Mouse (Mus musculus): Measurements from ENCODE around the gene Ryr3. TPM values are rescaled to one million over a fixed set of nuclear protein-coding genes. Genes with fewer than 3 reads are reported as not detected.

Ryr3 gene
- polyA plus RNA-seq, 1 experiment from 2014 or later = 0.19 TPM

DNA sequence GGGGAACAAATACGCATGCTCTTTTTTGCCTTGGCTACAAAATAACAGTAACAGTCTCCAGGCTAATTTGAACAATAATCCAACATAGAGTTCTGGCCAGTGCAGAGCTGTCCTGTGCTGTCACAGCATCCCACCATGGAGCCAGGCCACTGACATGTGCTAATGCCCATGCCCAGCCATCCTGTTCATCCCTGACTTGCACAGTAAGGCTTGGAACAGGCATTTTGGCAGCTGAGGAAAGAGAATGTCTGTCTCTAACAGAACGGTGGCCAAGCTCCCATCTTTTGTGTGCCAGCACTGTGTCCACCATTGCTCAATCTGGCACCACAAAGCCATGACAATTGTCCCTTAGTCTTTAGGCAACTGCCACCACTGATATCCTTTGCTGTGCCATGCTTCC lies 200.7 kb downstream of the Ryr3 start:
- Histone ChIP-seq H3K36me3 (ENCODE audit: control insufficient read depth, insufficient read depth) (no peaks in the 10 kb centered on the region), H3K27me3 (ENCODE audit: control insufficient read depth, insufficient read depth, low read depth, low read length) (no peaks in the 10 kb centered on the region), H3K27ac (ENCODE audit: low read length) (no peak overlapping the region), H3K9me3 (replicated peaks; ENCODE audit: control insufficient read depth, low read length) (no peaks in the 10 kb centered on the region), H3K4me3 (ENCODE audit: low read depth, low read length) (no peak overlapping the region), H3K9ac (ENCODE audit: low read depth, low read length) (no peak overlapping the region), H3K4me1 (ENCODE audit: control insufficient read depth, low read depth, low read length) (no peaks in the 10 kb centered on the region), H3K4me2 (ENCODE audit: low read depth, low read length) (no peak overlapping the region)
- 63% methylated on average over 2 of the region's 2 CpGs for WGBS (ENCODE audit: insufficient replicate concordance)
- no peak for ATAC-seq (ENCODE audit: low read depth)

DNA sequence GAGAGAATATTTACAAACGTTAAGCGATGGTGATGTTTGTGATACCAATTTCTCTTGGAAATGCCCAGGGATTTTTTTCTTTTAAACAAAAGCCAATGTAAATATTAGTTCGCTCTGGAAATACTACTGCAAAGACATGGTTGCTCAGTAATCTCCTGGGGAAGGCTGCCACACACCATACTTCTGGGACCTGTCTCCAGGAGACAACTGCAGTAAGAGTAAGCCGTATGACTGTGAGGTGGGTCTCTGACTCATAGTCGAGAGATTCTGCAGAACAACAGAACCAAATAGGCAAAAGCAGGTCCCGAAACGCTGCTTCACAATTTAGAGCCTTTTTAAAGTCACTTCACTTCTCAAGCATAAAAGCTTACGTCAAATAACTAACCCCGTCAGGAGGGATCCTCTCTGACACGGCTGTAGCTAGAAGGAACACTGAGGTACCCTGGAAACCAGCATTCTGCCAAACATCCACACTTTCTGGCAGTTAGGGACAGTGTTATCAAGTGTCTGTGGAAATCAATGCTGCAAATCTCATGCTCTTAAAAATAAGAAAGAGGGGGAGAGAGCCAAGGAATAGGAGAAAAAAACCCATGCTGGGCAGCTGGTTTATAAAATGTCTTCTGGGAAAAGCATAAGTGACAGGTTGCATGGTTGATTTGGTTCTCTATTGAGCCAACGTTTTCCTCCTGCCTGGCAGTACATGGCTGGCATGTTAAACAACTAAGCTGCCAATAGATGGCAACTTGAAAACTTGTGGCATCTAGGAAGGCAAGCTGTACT lies 207.7 kb downstream of the Ryr3 start:
- ATAC-seq (ENCODE audit: low read depth) = no peak
- no peak overlapping the region for H3K4me2 ChIP-seq (ENCODE audit: low read depth, low read length)
- 58% methylated on average over 11 of the region's 11 CpGs for WGBS (ENCODE audit: insufficient replicate concordance)
- H3K4me1 ChIP-seq (ENCODE audit: control insufficient read depth, low read depth, low read length) = no peaks in the 10 kb centered on the region
- no peak overlapping the region for H3K9ac ChIP-seq (ENCODE audit: low read depth, low read length)
- H3K9me3 ChIP-seq (replicated peaks; ENCODE audit: control insufficient read depth, low read length) = no peaks in the 10 kb centered on the region
- no peaks in the 10 kb centered on the region for H3K36me3 ChIP-seq (ENCODE audit: control insufficient read depth, insufficient read depth)
- H3K27me3 ChIP-seq (ENCODE audit: control insufficient read depth, insufficient read depth, low read depth, low read length) = no peaks in the 10 kb centered on the region
- H3K4me3 ChIP-seq (ENCODE audit: low read depth, low read length) = no peak overlapping the region
- no peak overlapping the region for H3K27ac ChIP-seq (ENCODE audit: low read length)

DNA sequence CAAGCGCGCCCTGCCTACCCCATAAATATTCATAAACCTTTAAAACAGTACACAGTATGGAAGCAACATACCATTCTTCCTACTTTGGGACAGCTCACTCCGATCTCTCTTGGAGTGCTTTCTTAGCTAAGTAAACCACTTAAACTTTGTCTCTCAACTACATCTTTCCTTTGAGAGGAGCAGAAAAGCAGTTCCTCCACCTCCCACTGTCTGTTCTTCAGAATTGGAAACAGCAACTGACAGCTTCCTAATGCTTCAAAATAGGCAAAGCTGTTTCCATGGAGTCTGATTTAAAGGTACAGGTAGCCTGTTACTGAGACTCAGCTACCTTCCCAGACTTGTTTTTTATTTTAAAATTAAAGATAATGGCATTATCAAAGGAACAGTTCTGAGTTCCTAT lies 218.4 kb downstream of the Ryr3 start:
- 71% methylated on average over 3 of the region's 3 CpGs for WGBS (ENCODE audit: insufficient replicate concordance)
- Histone ChIP-seq H3K9me3 (replicated peaks; ENCODE audit: control insufficient read depth, low read length) (no peaks in the 10 kb centered on the region), H3K4me3 (ENCODE audit: low read depth, low read length) (no peak overlapping the region), H3K36me3 (ENCODE audit: control insufficient read depth, insufficient read depth) (no peaks in the 10 kb centered on the region), H3K4me2 (ENCODE audit: low read depth, low read length) (no peak overlapping the region), H3K4me1 (ENCODE audit: control insufficient read depth, low read depth, low read length) (no peaks in the 10 kb centered on the region), H3K27me3 (ENCODE audit: control insufficient read depth, insufficient read depth, low read depth, low read length) (no peaks in the 10 kb centered on the region), H3K9ac (ENCODE audit: low read depth, low read length) (no peak overlapping the region), H3K27ac (ENCODE audit: low read length) (no peak overlapping the region)
- no peak for ATAC-seq (ENCODE audit: low read depth)

GRCm38 (mm10) chr2:112982908-112983510 lies 233.9 kb downstream of the Ryr3 start:
- Histone ChIP-seq H3K27me3 (ENCODE audit: control insufficient read depth, insufficient read depth, low read depth, low read length) (no peaks in the 10 kb centered on the region), H3K4me3 (ENCODE audit: low read depth, low read length) (no peak overlapping the region), H3K9me3 (replicated peaks; ENCODE audit: control insufficient read depth, low read length) (no peaks in the 10 kb centered on the region), H3K9ac (ENCODE audit: low read depth, low read length) (no peak overlapping the region), H3K36me3 (ENCODE audit: control insufficient read depth, insufficient read depth) (no peaks in the 10 kb centered on the region), H3K27ac (ENCODE audit: low read length) (no peak overlapping the region), H3K4me1 (ENCODE audit: control insufficient read depth, low read depth, low read length) (no peaks in the 10 kb centered on the region), H3K4me2 (ENCODE audit: low read depth, low read length) (no peak overlapping the region)
- WGBS (ENCODE audit: insufficient replicate concordance) = 66% methylated on average over 1 of the region's 1 CpGs
- ATAC-seq (ENCODE audit: low read depth) = no peak

GRCm38 (mm10) chr2:112966807-112967625 lies 249.9 kb downstream of the Ryr3 start:
- WGBS (ENCODE audit: insufficient replicate concordance) = 70% methylated on average over 14 of the region's 14 CpGs
- Histone ChIP-seq H3K4me2 (ENCODE audit: low read depth, low read length) (no peak overlapping the region), H3K27ac (ENCODE audit: low read length) (no peak overlapping the region), H3K9me3 (replicated peaks; ENCODE audit: control insufficient read depth, low read length) (no peaks in the 10 kb centered on the region), H3K9ac (ENCODE audit: low read depth, low read length) (no peak overlapping the region), H3K4me1 (ENCODE audit: control insufficient read depth, low read depth, low read length) (no peaks in the 10 kb centered on the region), H3K4me3 (ENCODE audit: low read depth, low read length) (no peak overlapping the region), H3K36me3 (ENCODE audit: control insufficient read depth, insufficient read depth) (no peaks in the 10 kb centered on the region), H3K27me3 (ENCODE audit: control insufficient read depth, insufficient read depth, low read depth, low read length) (no peaks in the 10 kb centered on the region)
- no peak for ATAC-seq (ENCODE audit: low read depth)

DNA sequence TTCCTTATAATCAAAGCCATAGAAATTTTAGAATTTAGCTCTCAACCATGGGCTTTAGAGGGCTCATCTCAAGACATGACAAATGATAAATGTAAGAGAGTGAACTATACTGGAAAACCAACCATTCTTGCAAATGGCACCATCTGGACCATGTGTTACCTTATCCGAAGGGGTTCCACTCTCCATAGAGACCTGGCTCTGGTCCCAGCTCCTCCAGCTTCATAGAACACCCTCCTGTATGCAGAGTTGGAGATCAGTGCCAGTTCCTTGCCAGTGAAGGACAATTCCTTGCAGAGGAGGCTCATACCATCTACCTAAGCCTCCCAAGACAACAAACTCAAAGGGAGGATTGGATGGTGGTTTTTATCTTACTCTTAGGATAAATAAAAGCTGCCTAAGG lies 268.0 kb downstream of the Ryr3 start:
- H3K36me3 ChIP-seq (ENCODE audit: control insufficient read depth, insufficient read depth) = no peaks in the 10 kb centered on the region
- 78% methylated on average over 1 of the region's 1 CpGs for WGBS (ENCODE audit: insufficient replicate concordance)
- H3K9me3 ChIP-seq (replicated peaks; ENCODE audit: control insufficient read depth, low read length) = no peaks in the 10 kb centered on the region
- H3K27me3 ChIP-seq (ENCODE audit: control insufficient read depth, insufficient read depth, low read depth, low read length) = no peaks in the 10 kb centered on the region
- H3K4me2 ChIP-seq (ENCODE audit: low read depth, low read length) = no peak overlapping the region
- no peak overlapping the region for H3K9ac ChIP-seq (ENCODE audit: low read depth, low read length)
- H3K4me1 ChIP-seq (ENCODE audit: control insufficient read depth, low read depth, low read length) = no peaks in the 10 kb centered on the region
- H3K4me3 ChIP-seq (ENCODE audit: low read depth, low read length) = no peak overlapping the region
- no peak for ATAC-seq (ENCODE audit: low read depth)
- H3K27ac ChIP-seq (ENCODE audit: low read length) = no peak overlapping the region

GRCm38 (mm10) chr2:112931776-112932175 lies 285.1 kb downstream of the Ryr3 start:
- Histone ChIP-seq H3K36me3 (ENCODE audit: control insufficient read depth, insufficient read depth) (no peaks in the 10 kb centered on the region), H3K9ac (ENCODE audit: low read depth, low read length) (no peak overlapping the region), H3K27ac (ENCODE audit: low read length) (no peak overlapping the region), H3K4me3 (ENCODE audit: low read depth, low read length) (no peak overlapping the region), H3K4me2 (ENCODE audit: low read depth, low read length) (no peak overlapping the region), H3K9me3 (replicated peaks; ENCODE audit: control insufficient read depth, low read length) (no peaks in the 10 kb centered on the region), H3K27me3 (ENCODE audit: control insufficient read depth, insufficient read depth, low read depth, low read length) (no peaks in the 10 kb centered on the region), H3K4me1 (ENCODE audit: control insufficient read depth, low read depth, low read length) (no peaks in the 10 kb centered on the region)
- no peak for ATAC-seq (ENCODE audit: low read depth)
- WGBS (ENCODE audit: insufficient replicate concordance) = 22% methylated on average over 1 of the region's 1 CpGs

DNA sequence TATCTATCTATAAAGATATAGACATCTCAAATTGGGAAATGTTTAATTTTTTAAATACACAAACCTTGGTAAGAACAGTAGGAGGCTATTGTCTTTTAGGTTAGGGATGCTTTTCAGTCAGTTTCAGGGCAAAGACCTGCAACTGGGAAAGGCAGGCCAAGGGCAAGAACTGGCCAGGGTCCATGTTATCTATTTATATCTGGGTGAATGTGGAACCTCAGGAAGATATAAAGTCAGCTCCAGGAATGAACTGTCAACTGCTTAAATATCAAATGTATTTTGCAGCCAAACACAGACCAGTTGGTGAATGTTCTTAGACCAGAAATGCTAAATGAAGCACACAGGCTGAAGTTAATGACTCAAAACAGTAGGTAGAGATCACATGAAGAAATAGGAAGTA lies 303.1 kb downstream of the Ryr3 start:
- H3K9ac ChIP-seq (ENCODE audit: low read depth, low read length) = no peak overlapping the region
- no peaks in the 10 kb centered on the region for H3K4me1 ChIP-seq (ENCODE audit: control insufficient read depth, low read depth, low read length)
- no peak overlapping the region for H3K27ac ChIP-seq (ENCODE audit: low read length)
- no peaks in the 10 kb centered on the region for H3K9me3 ChIP-seq (replicated peaks; ENCODE audit: control insufficient read depth, low read length)
- no peaks in the 10 kb centered on the region for H3K27me3 ChIP-seq (ENCODE audit: control insufficient read depth, insufficient read depth, low read depth, low read length)
- H3K4me3 ChIP-seq (ENCODE audit: low read depth, low read length) = no peak overlapping the region
- H3K36me3 ChIP-seq (ENCODE audit: control insufficient read depth, insufficient read depth) = no peaks in the 10 kb centered on the region
- H3K4me2 ChIP-seq (ENCODE audit: low read depth, low read length) = no peak overlapping the region
- no peak for ATAC-seq (ENCODE audit: low read depth)

DNA sequence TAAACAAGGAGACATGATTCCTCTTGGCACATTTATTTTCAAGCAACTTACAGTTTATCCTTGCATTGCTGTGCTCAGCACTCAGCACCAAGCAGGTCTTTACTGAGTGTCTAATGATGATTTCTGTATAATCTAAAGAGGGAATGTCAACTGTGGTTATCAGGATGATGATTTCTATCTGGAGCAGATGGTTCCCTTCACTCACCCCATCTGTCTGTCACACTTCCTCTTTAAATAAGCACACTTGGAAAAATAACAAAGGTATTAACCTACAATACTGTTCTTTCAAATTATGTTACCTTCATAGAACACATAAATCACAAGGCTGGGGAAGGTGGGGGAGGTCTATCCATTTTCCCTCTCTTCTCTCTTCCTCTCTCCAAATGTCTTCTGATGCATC lies 304.3 kb downstream of the Ryr3 start:
- no peaks in the 10 kb centered on the region for H3K27me3 ChIP-seq (ENCODE audit: control insufficient read depth, insufficient read depth, low read depth, low read length)
- ATAC-seq (ENCODE audit: low read depth) = no peak
- H3K9me3 ChIP-seq (replicated peaks; ENCODE audit: control insufficient read depth, low read length) = no peaks in the 10 kb centered on the region
- H3K4me2 ChIP-seq (ENCODE audit: low read depth, low read length) = no peak overlapping the region
- no peaks in the 10 kb centered on the region for H3K36me3 ChIP-seq (ENCODE audit: control insufficient read depth, insufficient read depth)
- no peak overlapping the region for H3K9ac ChIP-seq (ENCODE audit: low read depth, low read length)
- H3K4me3 ChIP-seq (ENCODE audit: low read depth, low read length) = no peak overlapping the region
- no peak overlapping the region for H3K27ac ChIP-seq (ENCODE audit: low read length)
- no peaks in the 10 kb centered on the region for H3K4me1 ChIP-seq (ENCODE audit: control insufficient read depth, low read depth, low read length)

All from liver, embryonic 16.5 days (tissue).